Mouse (Mus musculus) layer of hippocampus, adult 8-10 months (tissue): ENCODE results near the gene Ubald2. TPM values are rescaled to one million over a fixed set of nuclear protein-coding genes. Genes with fewer than 3 reads are reported as not detected.
"Not testable (repeated sequence)": the region's sequence is repeated elsewhere in the genome, so short reads cannot be mapped to it uniquely, and the experiment has no call there.

Experiments
- DNase-seq, 2 experiments: peaks; one replicate each; pipeline ENCODE4 v3.0.0; 2022; ENCODE audit warnings: low spot score in 2 of 2
- total RNA-seq, 4 experiments: library from RNA; stranded (reverse); gene quantifications; 2 replicates each; pipeline ENCODE4 v1.2.4; 2022

Gene Ubald2
- total RNA-seq: 10 to 100 TPM; 28.6 to 30.4 (median 29.5) TPM

DNA sequence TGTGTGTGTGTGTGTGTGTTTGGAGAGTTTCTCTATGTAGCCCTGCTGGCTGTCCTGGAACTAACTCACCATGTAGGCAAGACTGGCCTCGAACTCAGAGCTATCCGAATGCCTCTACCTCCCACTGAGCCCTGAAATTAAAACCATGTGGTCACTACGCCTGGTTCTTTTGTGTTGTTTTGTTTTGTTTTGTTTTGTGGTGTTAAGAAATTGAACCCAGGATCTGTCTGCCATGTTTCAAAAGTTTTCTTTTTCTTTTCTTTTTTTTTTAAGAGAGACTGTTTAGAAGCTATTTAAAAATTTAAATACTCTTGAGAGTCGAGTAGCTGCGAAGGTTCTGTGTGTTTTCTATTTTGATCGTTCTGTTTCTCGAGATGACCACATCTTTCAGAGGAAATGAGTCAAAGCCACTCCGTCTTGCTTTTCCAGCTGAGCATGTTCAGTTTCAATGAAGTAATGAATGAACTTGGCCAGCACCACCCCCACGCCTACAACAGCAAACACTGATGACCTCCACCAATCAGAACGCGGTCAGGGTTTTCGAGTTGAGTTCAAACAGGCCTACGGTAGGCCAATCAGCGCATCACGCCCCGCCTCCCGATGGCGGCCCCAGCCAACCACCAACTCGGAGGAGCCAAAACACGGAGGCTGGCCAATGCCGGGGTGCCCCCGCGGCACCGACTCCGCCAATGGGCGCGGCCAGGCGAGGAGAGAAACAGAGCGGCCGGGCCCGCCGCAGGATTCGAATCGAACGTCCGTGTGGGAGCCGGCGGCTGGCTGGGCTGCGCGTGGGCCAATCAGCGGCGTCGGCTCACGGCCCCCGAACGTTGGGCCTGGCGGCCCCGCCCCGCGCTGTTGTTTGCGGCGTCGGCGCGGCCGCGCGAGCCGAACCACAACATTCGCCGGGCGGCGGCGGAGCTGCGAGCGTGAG, at the start of gene Ubald2:
TSS of gene Ubald2 (plus strand) at position 739 of the 931 bp plus-strand sequence.
- peak; percentile 99 for DNase-seq

DNA sequence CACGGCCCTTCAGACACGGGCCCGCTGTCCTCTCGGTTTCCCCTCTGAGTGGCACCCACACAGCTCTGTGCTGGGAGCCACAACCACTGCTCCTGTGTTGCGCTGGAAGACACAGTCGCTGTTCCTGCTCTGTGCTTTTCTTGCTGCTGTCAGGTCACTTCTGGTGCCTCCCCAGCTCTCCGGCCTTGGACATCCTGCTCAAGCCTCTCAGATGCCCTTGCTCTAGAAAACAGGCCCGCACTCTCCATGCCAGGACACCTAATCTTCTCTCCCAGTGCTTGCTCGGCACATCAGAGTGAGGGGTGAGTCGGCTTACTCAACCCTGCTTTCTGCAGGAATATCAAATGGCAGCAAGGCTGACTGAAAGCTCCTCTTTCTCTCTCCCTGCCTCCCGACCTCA, 49.7 kb upstream of the Ubald2 start:
- no peak for DNase-seq

DNA sequence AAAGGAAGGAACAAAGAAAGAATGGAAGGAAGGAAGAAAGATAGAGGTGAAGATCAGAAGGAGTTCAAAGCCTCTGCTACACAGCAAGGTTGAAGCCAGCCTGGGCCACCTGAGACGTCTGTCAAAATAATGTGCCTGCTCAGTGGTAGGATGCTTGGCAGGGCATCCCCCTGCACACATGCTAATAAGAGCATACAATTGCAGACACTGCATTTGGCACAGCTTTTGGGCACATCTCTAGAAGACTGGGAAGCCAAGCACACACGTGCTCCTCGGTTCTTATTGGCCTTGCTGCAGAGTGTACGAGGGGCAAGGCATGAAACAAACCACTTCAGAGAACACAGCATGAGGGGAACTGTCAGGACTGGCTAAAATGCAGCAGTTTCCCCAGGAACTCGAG, 47.9 kb upstream of the Ubald2 start:
- no peak for DNase-seq

DNA sequence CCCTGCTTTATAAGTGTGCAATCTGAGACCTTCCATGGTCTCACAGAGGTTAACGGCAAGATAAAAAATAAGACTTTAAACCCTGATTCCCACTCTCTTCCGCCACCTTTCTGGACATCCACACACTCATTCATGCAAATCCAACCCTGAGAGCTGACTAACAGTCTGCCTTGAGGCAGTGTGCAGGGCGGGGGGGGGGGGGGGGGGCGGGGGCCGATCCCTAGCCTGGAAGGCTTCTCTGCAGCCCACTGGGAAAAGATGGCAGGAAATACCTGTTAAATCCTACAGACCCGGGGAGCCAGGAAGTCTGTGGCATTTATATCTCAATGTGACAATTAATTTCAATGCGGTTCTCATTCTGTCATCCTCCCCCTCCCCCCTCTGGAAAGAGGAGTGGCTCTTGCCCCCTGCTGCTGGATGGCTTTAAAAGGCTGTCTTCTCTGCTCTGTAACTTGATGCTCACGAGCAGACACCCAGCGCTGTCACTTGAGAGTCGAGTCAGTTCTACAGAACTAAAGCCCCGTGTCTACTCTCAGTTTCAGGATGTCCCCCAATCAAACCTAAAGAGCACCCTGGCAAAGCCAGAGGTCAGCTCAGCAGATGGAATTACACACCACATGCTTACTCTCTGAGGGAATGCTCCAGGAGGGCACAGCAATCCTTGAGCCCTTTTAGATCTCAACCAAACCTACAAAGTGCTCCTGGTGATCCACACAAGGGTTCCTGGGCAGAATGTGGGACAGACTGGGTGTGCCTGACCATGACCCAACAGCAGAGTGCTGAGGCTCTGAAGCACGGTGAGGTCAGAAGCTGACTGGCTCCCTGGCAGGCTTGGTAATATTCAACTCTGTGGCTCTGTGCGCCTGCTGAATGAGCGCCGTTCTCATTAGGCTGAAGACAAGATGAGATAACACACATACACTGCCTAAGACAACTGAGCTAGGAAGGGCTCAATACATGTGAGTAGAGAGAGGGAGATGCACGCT, 46.5 kb upstream of the Ubald2 start:
- DNase-seq: no peak

DNA sequence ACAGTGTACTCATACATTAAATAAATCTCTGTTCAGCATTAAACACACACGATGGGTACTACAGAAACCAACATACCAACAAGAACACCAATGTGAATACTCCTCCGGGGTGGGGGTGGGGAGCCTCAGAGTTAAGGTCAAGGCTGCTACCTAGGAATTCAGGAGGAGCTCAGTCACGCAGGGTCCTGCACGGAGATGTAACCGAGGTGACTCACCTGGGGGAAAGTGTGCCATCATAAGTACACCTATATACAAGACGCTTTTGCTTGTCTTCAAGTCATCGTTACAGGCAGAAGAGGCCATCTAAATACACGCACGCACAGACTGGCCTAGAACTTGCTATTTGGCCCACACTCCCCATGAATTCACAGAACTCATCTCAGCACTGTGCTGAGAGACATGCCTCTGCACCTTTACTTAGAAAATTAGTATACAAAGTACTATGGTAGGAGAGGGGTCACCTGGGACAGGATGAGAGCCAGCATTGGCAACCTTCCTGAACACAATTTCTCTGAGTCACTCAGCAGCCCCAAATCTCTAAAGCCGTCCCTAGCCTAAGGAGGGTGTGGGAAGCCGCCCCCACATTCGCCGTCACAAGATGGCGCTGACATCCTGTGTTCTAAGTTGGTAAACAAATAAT, 44.9 kb upstream of the Ubald2 start:
- DNase-seq: peak in 1 of 2 experiments; percentile 37

DNA sequence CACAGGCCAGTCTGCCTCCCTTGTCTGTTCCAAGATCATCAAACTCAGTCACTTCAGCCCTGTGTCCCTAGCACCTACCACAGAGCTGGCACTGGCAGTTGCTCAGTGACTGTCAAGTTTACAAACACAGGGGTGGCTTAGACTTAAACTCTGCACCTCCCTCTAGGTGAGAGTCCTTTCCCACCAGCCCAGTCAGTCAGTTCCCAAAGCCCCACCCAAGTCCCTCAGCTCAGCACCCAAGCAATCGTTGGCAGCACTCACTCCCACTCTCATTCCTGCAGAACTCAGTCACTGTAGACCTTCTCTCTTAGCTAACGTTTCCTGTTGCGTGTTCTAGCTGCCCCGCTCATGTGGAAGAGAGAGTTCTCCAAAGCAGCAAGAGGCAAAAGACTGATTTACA, 39.1 kb upstream of the Ubald2 start:
- DNase-seq: no peak

DNA sequence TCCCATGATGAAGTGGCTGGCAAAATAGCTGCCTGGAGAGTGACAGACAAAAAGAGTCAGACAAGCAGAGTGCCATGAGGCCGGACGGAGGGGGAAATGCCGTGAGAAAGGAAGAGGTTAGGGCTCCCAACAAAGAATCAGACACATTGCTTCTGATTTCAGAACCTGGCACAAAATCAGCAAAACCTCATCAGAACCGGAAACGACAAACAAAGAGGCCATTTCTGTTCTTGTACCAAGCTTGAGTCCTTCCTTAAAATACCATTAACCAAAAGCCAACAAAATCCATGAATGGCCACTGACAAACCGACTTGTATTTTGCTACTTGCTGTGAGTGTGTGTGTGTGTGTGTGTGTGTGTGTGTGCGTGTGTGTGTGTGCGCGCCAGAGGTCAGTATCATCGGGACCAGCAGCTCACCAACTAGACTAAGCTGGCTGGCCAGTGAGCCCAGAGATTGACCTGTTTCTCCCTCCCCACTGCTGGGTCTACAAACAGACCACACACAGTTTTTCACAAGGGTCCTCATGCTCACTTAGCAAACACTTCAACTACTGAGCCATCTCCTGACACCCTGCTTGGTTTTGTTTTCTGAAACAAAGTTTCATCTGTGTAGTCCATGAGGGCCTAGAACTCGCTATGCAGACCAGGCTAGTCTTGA, 37.5 kb upstream of the Ubald2 start:
- no peak for DNase-seq

DNA sequence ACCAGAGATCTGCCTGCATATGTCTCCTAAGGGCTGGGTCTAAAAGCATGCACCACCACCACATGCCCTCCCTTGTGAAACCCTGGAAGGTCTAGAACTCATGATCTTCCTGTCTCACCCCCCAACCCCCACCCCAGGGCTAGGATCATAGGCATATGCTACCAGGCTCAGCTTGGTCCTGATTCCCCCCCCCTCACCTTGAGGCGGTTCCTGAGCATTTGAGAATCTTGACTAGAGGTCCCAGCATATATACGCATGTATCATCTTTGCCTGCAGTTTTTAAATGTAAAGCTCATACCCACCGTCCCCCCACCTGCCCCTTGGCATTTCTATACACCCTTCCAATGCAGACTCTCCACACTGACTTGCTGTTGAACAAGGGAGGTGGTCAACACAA, 37.0 kb upstream of the Ubald2 start:
- DNase-seq: no peak

DNA sequence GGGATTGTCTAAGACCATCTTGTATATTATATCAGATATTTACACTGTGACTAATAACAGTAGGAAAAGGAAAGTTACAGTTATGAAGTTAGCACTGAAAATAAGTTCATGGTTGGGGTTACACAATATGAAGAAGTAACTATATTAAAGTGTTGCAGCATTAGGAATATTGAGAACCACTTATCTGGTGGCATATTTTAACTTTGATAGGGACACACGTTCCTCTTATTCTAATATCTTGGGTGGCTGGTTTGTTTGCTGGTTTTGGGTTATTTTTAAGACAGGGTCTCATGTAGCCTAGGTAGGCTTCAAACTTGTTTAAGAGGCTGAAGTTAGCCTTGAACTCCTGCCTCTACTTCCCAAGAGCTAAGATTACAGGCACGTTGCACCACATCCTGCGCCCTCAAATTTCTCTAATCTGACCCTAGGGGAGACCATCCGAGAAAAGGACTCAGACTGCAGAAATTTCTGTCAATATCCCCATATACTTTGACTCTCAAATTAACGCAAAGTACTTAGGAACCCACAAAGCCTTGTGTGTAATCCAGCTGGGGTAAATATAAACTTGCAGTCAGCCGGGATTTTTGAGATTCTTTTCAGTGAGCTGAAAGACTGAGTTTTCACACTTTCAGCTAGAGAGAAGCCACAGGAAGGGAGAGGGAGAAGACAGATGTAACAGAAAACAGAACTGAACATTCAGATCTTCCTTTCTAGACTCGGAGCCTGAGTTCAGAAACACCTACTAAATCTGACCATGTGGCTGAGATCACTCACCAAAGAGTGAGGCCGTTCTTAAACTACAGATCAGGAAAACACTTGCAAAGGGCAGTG, 36.2 kb upstream of the Ubald2 start:
- DNase-seq: no peak

DNA sequence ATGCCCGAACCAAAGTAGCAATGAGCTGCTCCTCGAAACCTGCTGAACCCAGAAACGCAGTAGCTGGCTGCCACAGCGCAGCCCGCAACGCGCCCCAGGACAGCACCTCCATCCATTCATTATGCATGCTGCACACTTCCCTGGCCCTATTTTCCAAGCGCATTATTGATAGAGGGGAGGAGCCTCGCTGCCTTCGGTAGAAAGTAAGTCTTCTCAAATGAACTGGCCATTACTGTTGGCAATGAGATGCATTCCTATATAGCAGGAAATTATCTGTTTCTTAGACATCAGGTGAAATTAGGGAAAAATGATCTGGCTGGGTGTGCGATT, 35.6 kb upstream of the Ubald2 start:
- DNase-seq: no peak

DNA sequence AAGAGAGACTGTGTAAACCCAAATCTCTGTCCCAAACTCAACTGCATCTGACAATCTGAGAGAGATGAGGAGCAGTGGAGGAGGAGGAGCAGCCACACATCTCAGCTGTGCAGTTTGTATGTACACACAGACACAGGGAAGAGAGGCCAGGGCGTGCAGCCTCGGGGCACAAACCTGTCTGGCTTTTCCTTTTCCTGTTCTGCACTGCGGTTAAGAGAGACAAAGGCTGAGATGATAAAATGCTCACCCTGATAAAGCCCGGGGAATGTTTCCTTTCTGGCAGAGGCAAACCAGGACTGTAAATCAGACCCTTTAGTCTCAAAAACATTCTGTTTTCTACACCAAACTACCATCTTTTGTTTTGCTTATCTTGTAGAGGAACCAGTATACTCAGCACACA, 33.3 kb upstream of the Ubald2 start:
- DNase-seq: no peak

DNA sequence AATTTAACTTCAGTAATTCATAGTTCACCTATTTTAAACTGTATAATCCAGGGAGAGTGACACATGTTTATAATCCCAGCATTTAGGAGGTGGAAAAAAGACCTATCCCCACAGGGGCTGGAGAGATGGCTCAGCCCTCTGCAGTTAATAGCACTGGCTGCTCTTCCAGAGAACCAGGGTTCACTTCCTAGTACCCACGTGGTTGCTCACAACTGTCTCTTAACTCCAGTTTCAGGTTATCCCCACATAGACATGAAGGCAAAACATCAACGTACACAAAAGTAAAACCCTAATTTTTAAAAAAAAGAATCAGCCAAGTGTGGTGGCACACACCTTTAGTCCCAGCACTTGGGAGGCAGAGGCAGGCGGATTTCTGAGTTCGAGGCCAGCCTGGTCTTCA, 28.3 kb upstream of the Ubald2 start:
- DNase-seq: no peak

DNA sequence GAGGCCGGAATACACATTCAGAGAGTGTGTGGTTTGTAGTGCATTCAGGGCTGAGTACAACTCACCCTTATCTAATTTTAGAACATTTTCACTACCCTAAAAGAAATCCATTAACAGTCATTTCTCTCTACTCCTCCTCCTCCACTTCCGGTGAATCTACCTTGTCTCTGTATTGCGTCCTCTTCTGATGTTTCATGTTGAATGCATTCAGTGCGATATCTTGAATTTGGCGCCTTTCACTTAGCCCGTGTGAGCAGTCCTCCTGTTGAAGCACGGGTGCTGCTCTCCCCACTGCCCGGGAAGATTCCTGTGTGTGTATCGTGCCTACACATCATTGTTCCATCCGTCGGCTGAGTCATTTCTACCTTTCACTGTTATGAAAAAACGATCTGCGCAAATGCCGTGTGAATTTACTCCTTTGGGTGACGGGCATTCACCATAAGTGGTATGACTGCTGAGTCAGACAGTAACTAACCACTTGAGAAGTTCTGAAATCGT, 27.6 kb upstream of the Ubald2 start:
- DNase-seq: no peak

DNA sequence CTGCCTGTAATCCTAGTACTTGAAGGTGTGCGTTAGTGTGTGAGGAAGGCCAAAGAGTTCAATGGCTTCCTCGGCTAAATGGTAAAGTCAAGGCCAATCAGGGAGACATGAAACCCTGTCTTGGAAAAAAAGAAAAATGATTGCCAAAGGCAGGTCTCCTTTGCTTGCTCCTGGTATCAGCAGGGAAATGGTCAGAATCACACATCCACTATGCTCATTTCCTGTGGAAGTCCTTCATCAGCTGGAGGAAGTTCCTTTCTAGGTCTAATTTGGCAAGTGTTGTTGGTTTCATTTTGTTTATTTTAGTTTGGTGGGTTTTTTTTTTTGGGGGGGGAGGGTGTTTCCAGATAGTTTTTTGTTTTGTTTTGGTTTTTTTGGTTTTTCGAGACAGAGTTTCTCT, 24.9 kb upstream of the Ubald2 start:
- no peak for DNase-seq

DNA sequence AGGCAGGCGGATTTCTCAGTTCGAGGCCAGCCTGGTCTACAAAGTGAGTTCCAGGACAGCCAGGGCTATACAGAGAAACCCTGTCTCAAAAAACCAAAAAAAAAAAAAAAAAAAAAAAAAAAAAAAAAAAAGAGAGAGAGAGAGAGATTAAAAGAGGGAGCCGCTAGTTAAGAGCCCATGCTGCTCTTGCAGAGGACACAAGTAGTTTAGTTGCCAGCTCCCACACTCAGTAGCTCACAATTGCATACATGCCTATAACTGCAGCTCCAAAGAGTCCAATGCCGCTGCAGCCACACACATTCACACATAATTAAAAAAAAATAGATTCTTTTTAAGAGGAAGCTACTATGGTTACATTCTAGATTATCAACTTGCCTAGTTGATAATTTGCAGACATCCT, 23.5 kb upstream of the Ubald2 start:
- DNase-seq: not testable (repeated sequence)

DNA sequence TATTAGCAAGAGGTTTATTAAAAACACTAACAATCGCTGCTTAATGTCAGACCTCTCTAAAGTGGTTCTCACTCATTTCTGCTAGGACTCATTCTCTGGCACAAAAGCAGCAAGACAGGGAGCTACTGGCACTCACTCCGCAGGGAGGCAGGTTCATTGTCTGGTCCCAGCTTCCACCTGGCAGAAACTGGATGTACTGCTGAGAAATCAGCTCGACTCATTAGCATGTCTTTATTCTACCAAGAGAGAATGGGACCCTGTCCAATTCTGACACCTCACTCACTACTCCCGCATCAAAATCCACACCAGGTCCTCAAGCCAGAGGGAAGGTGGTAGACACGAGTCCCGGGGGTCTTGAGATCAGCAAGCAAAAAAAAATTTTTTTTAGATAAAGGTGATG, 22.3 kb upstream of the Ubald2 start:
- no peak for DNase-seq

DNA sequence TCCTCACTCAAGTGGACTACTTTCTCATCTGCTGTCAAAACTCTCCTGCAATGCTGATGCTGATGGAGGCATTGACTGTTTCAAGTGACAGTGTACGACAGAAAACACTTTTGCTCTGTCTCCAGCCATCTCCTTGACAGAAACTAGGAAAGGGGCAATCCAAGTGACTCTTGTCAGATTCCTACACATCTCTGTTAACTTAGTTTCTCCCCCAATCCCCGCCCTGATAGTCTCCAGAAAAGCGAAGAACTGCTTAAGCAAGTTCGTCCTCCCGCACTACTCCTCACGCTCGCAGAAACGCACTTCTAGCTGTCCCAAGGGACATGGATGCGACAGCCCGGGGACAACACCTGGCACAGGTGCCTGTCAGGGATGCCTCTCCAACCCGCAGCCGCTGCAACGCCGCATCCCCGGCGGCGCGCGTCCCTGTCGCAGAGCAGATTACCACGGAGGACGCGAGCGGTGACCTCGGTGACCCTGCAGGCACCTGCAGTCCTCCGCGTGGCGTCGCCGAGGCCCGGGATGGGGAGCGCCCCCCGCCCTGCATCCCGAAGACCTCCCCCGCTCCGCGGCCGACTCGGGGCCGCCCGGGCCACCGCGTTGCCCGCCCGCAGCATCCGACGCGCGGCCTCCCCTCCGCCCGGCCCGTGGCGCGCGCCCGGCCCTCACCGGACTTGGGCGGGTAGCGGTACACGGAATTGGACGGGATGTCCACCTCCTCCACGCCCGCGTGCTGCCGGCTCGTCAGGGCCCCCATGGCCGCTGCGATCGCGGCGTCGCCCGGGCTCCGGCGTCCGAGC, 21.7 kb upstream of the Ubald2 start:
- DNase-seq: no peak

DNA sequence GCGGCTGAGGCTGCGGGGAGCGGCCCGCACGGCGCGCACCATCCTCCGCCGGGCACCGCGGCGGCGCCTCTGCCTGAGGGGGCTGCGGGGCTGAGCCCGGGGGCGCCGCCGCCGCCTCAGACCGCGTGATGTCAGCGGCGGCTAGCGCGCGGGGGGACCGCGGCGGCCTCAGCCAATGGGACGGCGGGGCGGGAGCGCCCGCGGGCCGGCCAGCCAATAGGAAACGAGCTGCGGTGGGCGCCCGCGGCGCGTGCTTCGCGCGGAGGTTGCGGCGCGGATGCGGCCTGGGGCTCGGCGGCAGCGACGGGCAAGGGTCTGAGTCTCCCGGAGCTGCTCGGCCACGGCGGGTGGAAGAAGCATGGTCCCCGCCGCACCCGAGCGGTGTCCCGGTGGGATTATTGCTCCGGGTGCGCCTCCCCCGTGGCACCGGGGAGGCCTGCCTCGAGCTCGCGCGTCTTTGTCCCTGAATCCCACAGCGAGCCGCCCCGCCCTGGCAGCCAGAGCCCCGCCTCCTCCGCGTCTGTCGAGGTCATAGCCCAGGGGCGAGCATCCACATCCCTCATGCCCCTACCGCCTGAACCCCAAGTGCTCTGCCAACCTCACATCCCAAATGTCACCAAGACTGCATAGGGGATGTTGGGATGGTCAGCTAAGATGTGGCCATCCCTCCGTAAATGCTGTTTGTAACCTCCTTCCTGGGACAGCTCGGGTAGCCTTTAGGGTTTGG, 20.8 kb upstream of the Ubald2 start, which contains the start of gene Rnf157:
TSS of gene Rnf157 (minus strand) at position 129 of the 727 bp plus-strand sequence.
- peak; percentile 59 to 85 for DNase-seq

DNA sequence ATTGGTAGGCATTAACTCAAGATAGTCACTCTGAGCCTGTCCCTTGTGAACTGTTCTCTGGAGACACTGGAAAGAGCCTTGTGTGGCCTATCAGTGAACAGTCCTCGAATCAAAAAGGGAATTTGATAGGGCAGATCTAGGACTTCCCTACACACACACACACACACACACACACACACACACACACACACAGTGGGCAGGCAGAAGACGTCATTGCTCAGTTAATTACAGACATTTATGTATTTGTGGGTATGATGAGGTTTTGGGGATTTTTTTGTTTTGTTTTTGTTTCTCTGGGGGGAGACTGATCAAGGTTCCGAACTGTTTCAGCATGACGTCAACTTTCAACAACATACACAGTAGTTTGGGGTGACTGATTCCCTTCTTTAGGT, 20.3 kb upstream of the Ubald2 start:
- no peak for DNase-seq
